Mouse (Mus musculus): ENCODE results near the gene Gm13697.
"Not testable (repeated sequence)": the region's sequence is repeated elsewhere in the genome, so short reads cannot be mapped to it uniquely, and the experiment has no call there.

- not testable (repeated sequence) for TF ChIP-seq POLR2A (IDR thresholded peaks at IDR 0.05; ENCODE audit: control insufficient read depth, low read depth, low read length); CTCF (IDR thresholded peaks at IDR 0.05; ENCODE audit: control insufficient read depth, insufficient read depth, insufficient replicate concordance, low read depth, low read length)
Observed at GRCm38 (mm10) chr2:83994526-83994925, 10.0 kb downstream of the Gm13697 start.

All from testis, adult 2 months (tissue).